Mouse (Mus musculus) left cerebral cortex, postnatal 14 days (tissue): ENCODE measurements around the gene Nme2. TPM values are rescaled to one million over a fixed set of nuclear protein-coding genes. Genes with fewer than 3 reads are reported as not detected.

Experiments used
- DNase-seq, 2 experiments: peaks; one replicate each; pipeline ENCODE4 v3.0.0; 2021 to 2022; ENCODE audit warnings: low spot score in 2 of 2, mixed read lengths in 1 of 2
- intact Hi-C: fragments of 180-260 bp; cut with DNase I; formaldehyde crosslinking; loops from one replicate; pipeline ENCODE4 v1.15.1; 2025
- total RNA-seq, 2 experiments: library from RNA; stranded (reverse); gene quantifications; 2 replicates each; pipeline ENCODE4 v1.2.3; 2021

Nme2 gene
- total RNA-seq, 2 experiments from 2014 or later, result 93.0 to 113 TPM

DNA sequence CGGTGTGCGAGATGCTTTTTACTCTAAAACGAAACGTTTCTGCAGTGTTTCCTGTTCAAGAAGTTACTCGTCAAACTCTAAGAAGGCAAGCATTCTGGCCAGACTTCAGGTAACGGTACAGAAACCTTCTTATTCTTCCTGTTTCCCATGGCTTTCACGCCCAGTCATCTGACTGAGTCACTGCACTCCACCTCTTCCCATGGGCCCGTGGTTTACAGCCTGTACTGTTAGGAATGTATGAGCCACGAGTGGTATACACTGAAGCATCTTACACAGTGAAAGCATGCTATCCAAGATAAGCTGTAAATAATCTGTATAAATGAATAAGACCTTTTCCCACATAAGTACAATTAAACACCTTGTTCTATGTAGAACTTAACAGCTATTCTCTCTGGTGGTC, 47.2 kb downstream of the Nme2 start:
- intact Hi-C loops, result no loop called here
- no peak for DNase-seq

DNA sequence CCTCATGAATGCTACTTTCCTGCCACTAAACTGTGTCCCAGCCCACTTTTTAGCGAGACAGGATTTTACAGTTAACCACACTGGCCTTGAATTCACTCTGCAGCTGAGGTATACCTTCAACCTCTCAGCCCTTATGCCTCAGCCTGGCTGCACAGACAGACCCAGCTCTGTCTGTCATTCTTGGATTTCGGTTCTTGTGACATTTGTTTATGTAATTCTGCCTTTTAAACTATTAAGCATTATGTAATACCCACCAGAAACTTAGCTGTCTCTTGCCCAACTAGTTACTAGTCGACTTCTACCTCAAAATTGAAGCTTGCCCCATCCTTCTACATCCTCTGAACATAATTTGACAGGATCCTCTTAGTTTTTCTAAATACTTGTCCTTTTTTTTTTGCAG, 48.2 kb downstream of the Nme2 start:
- intact Hi-C loops, result no loop called here
- no peak for DNase-seq

DNA sequence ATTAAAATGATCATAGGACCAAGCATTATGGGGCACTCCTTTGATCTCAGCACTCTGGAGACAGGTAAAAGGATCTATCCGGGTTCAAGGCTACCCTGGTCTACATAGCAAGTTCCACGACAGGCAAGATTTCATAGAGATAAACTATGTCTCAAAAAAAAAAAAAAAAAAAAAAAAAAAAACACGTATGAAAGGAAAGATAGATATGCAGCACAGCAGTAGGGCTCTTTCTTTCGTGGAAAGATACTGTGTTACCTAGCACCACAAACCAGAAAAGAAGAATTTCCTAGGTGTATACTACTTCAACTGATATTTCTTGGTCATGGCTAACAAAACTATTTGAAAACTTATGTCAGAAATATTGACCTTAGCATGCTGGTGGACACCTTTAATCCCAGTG, 49.2 kb downstream of the Nme2 start:
- DNase-seq, result no peak
- intact Hi-C loops, result no loop called here

Other genes starting within 250 kb of the Nme2 start
- gene Utp18, start 70.5 kb downstream of the Nme2 start, total RNA-seq, result 10 to 100 TPM; 24.5 to 26.7 TPM
- 10 to 100 TPM; 30.1 to 31.1 TPM for gene Mbtd1, start 70.4 kb downstream of the Nme2 start, total RNA-seq
- gene Gm20390, start 12.0 kb upstream of the Nme2 start, total RNA-seq, result 100 to 1,000 TPM; 131 to 161 TPM
- 100 to 1,000 TPM; 104 to 109 TPM for gene Nme1, start 12.3 kb upstream of the Nme2 start, total RNA-seq
- gene Spag9, start 39.8 kb upstream of the Nme2 start, total RNA-seq, result 100 to 1,000 TPM; 257 to 273 TPM